Mouse (Mus musculus) thymus, adult 2 months (tissue): ENCODE measurements around the gene Fbxo6.

ENCODE experiments used
- CTCF ChIP-seq: fragments of 200-500 bp; IDR thresholded peaks from 2 replicates; pipeline ENCODE4 v1.5.1; 2012; ENCODE audit warnings: mild to moderate bottlenecking, control low read depth, low read length, moderate library complexity, borderline replicate concordance; ENCODE audit not compliant: control insufficient read depth, poor library complexity, insufficient read depth; ENCODE audit errors: extremely low read depth
- POLR2A ChIP-seq: fragments of 200-500 bp; IDR thresholded peaks from 2 replicates; pipeline ENCODE4 v1.6.1; 2012; ENCODE audit warnings: mild to moderate bottlenecking, low read length, control low read depth, moderate library complexity; ENCODE audit not compliant: control insufficient read depth, poor library complexity, insufficient read depth; ENCODE audit errors: extremely low read depth

- no peak for TF ChIP-seq CTCF
- no peak for TF ChIP-seq POLR2A
These were observed 25.8 kb upstream of the Fbxo6 start for GRCm38 (mm10) chr4:148177716-148178115.
